In the genomic region with DNA sequence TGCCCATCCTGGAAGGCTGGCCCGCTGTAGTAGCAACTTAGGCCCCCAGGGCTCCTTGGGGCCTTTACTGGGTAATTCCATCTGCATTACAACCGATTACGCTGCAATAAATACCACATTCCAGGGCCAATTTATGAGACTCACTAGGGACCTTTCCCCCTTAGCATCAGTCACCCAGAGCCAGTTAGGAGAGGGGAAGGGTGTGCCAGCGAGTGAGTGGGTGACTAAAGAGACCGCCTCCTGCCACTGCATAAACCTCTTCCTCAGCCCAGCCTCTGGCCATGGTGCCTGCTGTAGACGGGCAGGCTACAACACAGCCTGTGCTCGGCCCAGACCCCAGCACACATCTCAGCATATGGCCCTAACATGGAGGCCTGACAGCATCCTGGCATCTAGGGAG, we compare ENCODE assay signal across 22 mouse cellular contexts. TPM values are rescaled to one million over a fixed set of nuclear protein-coding genes. Genes with fewer than 3 reads are reported as not detected.
"Had no signal": no experiment of that assay in that cellular context is flagged by ENCODE, and none has a peak within 500 bp of the region (broad histone marks: within the 10 kb centered on the region; RNA-seq: fewer than 3 reads in every experiment).

No protein-coding gene starts in this region.

- H3K9ac ChIP-seq: liver, embryonic 13.5 days; neural tube, embryonic 12.5 days; neural tube, embryonic 15.5 days; stomach, embryonic 15.5 days had no signal

- H3K4me2 ChIP-seq: liver, embryonic 13.5 days; midbrain, embryonic 11.5 days; neural tube, embryonic 12.5 days; neural tube, embryonic 15.5 days; stomach, embryonic 15.5 days had no signal

- H3K27ac ChIP-seq: kidney, postnatal 0 days; layer of hippocampus, adult 2 months; left cerebral cortex, adult 2 months; liver, embryonic 13.5 days; neural tube, embryonic 12.5 days; neural tube, embryonic 15.5 days; stomach, embryonic 15.5 days had no signal

- H3K36me3 ChIP-seq: liver, embryonic 13.5 days; neural tube, embryonic 12.5 days; neural tube, embryonic 15.5 days; stomach, embryonic 15.5 days had no signal

- H3K4me3 ChIP-seq: layer of hippocampus, adult 2 months; left cerebral cortex, adult 2 months; liver, embryonic 13.5 days; neural tube, embryonic 12.5 days; neural tube, embryonic 15.5 days; stomach, embryonic 15.5 days had no signal

- H3K9me3 ChIP-seq: liver, embryonic 13.5 days; neural tube, embryonic 12.5 days; neural tube, embryonic 15.5 days; stomach, embryonic 15.5 days had no signal

- DNase-seq: kidney, postnatal 25 days; layer of hippocampus, postnatal 36 days; liver, embryonic 13.5 days; lung, adult 2 months; lung, postnatal 14 days; lung, postnatal 4 days; midbrain, embryonic 14.5 days; right cerebral cortex, adult 18-20 months; right cerebral cortex, postnatal 14 days; right cerebral cortex, postnatal 4 days; spleen, adult 18-20 months; thymus, adult 2 months; thymus, postnatal 14 days had no signal

RNA-seq across cellular contexts. Expression of a gene that starts 58.6 kb away (rescaled TPM):
- total RNA-seq: megakaryocyte progenitor cell, adult 5-6 weeks; megakaryocyte-erythroid progenitor cell, adult 5-6 weeks had no signal
